Mouse (Mus musculus) hindbrain, embryonic 12.5 days (tissue): Measurements from ENCODE around the gene Aff3. TPM values are rescaled to one million over a fixed set of nuclear protein-coding genes. Genes with fewer than 3 reads are reported as not detected.

Experiments used
- ATAC-seq: fragments of 200-750 bp; cut with Nextera tagmentation; 2 replicates; pipeline ENCODE4 v1.8.0; 2017; ENCODE audit warnings: moderate TSS enrichment; ENCODE audit not compliant: low FRiP score
- H3K27ac ChIP-seq: fragments of 300-500 bp; sonication (generic); 2 replicates; pipeline ENCODE4 v1.5.1; 2016; ENCODE audit warnings: mild to moderate bottlenecking
- H3K27me3 ChIP-seq: fragments of 300-500 bp; sonication (generic); 2 replicates; pipeline ENCODE4 v1.6.1; 2016; ENCODE audit warnings: mild to moderate bottlenecking
- H3K36me3 ChIP-seq: fragments of 300-500 bp; sonication (generic); 2 replicates; pipeline ENCODE4 v1.6.1; 2016; ENCODE audit warnings: mild to moderate bottlenecking
- H3K4me1 ChIP-seq: fragments of 300-500 bp; sonication (generic); 2 replicates; pipeline ENCODE4 v1.6.1; 2016
- H3K4me2 ChIP-seq: fragments of 300-500 bp; sonication (generic); replicated peaks from 2 replicates; pipeline ENCODE4 v1.6.1; 2016; ENCODE audit warnings: mild to moderate bottlenecking
- H3K4me3 ChIP-seq: fragments of 300-500 bp; sonication (generic); 2 replicates; pipeline ENCODE4 v1.5.1; 2016; ENCODE audit warnings: mild to moderate bottlenecking
- H3K9ac ChIP-seq: fragments of 300-500 bp; sonication (generic); 2 replicates; pipeline ENCODE4 v1.6.1; 2016; ENCODE audit warnings: mild to moderate bottlenecking, moderate library complexity
- H3K9me3 ChIP-seq: fragments of 300-500 bp; sonication (generic); replicated peaks from 2 replicates; pipeline ENCODE4 v1.6.1; 2016; ENCODE audit warnings: mild to moderate bottlenecking
- WGBS: fragments of 180-500 bp; shearing (Covaris S2); methylation state at CpG from one replicate; pipeline ENCODE4 v1.1.7; 2016; 5-methylcytosine and 5-hydroxymethylcytosine counted together
- polyA plus RNA-seq: library from polyadenylated mRNA; unstranded; fragments of >200 nt; fragmentation: Nextera tagmentation; extraction: Ambion mirVana; gene quantifications from 2 replicates; pipeline ENCODE4 v1.2.1, GENCODE M21; 2016

Gene Aff3
- polyA plus RNA-seq, 1 experiment from 2014 or later, result 45.2 TPM

GRCm38 (mm10) chr1:38387438-38387837, 277.3 kb downstream of the Aff3 start:
- peaks cover 45% of the 10 kb centered on the region for H3K4me1 ChIP-seq
- WGBS, result 77% methylated on average over 9 of the region's 9 CpGs
- ATAC-seq, result no peak

GRCm38 (mm10) chr1:38384457-38385121, 280.2 kb downstream of the Aff3 start:
- ATAC-seq, result no peak

More at GRCm38 (mm10) chr1:38387438-38387837, 277.3 kb downstream of the Aff3 start:
- Histone ChIP-seq H3K9me3 (no peaks in the 10 kb centered on the region), H3K27me3 (no peaks in the 10 kb centered on the region), H3K4me2 (no peak overlapping the region), H3K27ac (no peak overlapping the region), H3K9ac (no peak overlapping the region), H3K36me3 (no peaks in the 10 kb centered on the region), H3K4me3 (no peak overlapping the region)

DNA sequence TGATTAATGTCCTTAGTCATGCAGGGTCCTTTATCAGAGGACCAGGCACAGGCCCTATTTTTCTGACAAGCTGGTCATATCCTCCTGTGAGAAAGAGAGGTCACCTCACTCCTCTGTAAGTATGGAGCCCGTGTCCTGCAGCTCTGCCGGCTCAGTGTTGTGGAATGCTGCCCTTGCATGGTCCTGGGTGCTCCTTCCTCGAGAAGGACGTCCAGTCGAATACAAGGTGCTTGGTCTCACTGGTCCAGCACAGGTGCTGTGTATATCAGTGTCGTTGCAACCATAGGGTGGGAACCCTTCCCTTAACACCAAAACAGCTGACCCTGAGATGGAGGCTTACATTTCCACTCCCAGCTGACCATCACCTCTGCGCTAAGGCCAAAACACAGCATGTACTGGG, 280.7 kb downstream of the Aff3 start:
- Histone ChIP-seq H3K4me3 (no peak overlapping the region), H3K9me3 (no peaks in the 10 kb centered on the region), H3K9ac (no peak overlapping the region), H3K27me3 (no peaks in the 10 kb centered on the region), H3K4me1 (peaks cover 23% of the 10 kb centered on the region), H3K4me2 (no peak overlapping the region), H3K27ac (0 out of 2 replicates have a peak overlapping the region, but pooled peaks have one; percentile 40), H3K36me3 (no peaks in the 10 kb centered on the region)
- ATAC-seq, result peak; percentile 32; the same call in 1 of the 2 replicates
- 85% methylated on average over 7 of the region's 7 CpGs for WGBS

More at GRCm38 (mm10) chr1:38384457-38385121, 280.2 kb downstream of the Aff3 start:
- no peaks in the 10 kb centered on the region for H3K9me3 ChIP-seq
- no peak overlapping the region for H3K9ac ChIP-seq
- no peaks in the 10 kb centered on the region for H3K27me3 ChIP-seq
- WGBS, result 25% methylated on average over 16 of the region's 16 CpGs
- no peak overlapping the region for H3K4me2 ChIP-seq
- H3K27ac ChIP-seq, result 0 out of 2 replicates have a peak overlapping the region, but pooled peaks have one; percentile 40
- H3K36me3 ChIP-seq, result no peaks in the 10 kb centered on the region
- H3K4me3 ChIP-seq, result no peak overlapping the region
- peaks cover 29% of the 10 kb centered on the region for H3K4me1 ChIP-seq

GRCm38 (mm10) chr1:38382683-38383082, 282.1 kb downstream of the Aff3 start:
- Histone ChIP-seq H3K9me3 (no peaks in the 10 kb centered on the region), H3K27ac (no peak overlapping the region), H3K9ac (no peak overlapping the region), H3K4me1 (peaks cover 16% of the 10 kb centered on the region), H3K27me3 (no peaks in the 10 kb centered on the region), H3K4me2 (no peak overlapping the region), H3K36me3 (no peaks in the 10 kb centered on the region), H3K4me3 (no peak overlapping the region)
- 80% methylated on average over 4 of the region's 4 CpGs for whole genome bisulfite sequencing
- no peak for ATAC-seq

DNA sequence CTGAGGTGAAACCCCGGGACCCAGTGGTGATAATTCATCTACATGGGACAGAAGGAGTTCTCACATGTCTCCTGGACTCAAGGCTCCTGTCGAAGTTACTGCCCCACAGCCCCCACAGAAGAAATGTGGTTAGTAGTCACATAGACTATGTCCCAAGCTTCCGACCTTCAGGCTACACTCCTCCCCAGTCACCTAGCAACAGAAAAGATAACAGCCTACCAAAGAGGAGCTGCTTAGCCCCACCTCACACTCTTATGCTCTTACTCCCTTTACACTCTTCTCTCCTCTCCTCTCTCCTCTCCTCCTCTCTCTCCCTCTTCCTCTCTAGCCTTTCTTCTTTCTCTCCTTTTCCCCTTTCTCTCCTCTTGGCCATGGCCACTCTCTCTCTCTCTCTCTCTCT, 286.8 kb downstream of the Aff3 start:
- 89% methylated on average over 3 of the region's 3 CpGs for WGBS
- H3K4me1 ChIP-seq, result peaks cover 3% of the 10 kb centered on the region; the same call in 1 of the 2 replicates
- ATAC-seq, result no peak

GRCm38 (mm10) chr1:38369166-38369565, 295.6 kb downstream of the Aff3 start:
- no peak overlapping the region for H3K4me3 ChIP-seq
- H3K9me3 ChIP-seq, result no peaks in the 10 kb centered on the region
- 63% methylated on average over 8 of the region's 8 CpGs for WGBS
- H3K36me3 ChIP-seq, result no peaks in the 10 kb centered on the region
- peaks cover 10% of the 10 kb centered on the region; the same call in 1 of the 2 replicates for H3K4me1 ChIP-seq
- H3K27me3 ChIP-seq, result no peaks in the 10 kb centered on the region
- H3K9ac ChIP-seq, result no peak overlapping the region
- no peak overlapping the region for H3K4me2 ChIP-seq
- H3K27ac ChIP-seq, result no peak overlapping the region
- ATAC-seq, result no peak

More for the DNA sequence above, 286.8 kb downstream of the Aff3 start:
- Histone ChIP-seq H3K9ac (no peak overlapping the region), H3K36me3 (no peaks in the 10 kb centered on the region), H3K4me3 (no peak overlapping the region), H3K9me3 (no peaks in the 10 kb centered on the region), H3K27ac (no peak overlapping the region), H3K27me3 (no peaks in the 10 kb centered on the region), H3K4me2 (no peak overlapping the region)

GRCm38 (mm10) chr1:38368081-38368689, 296.6 kb downstream of the Aff3 start:
- Histone ChIP-seq H3K27ac (no peak overlapping the region), H3K36me3 (no peaks in the 10 kb centered on the region), H3K9me3 (no peaks in the 10 kb centered on the region), H3K9ac (no peak overlapping the region), H3K4me1 (peaks cover 10% of the 10 kb centered on the region; the same call in 1 of the 2 replicates), H3K4me2 (no peak overlapping the region), H3K4me3 (no peak overlapping the region), H3K27me3 (no peaks in the 10 kb centered on the region)
- 87% methylated on average over 6 of the region's 6 CpGs for WGBS
- no peak for ATAC-seq

DNA sequence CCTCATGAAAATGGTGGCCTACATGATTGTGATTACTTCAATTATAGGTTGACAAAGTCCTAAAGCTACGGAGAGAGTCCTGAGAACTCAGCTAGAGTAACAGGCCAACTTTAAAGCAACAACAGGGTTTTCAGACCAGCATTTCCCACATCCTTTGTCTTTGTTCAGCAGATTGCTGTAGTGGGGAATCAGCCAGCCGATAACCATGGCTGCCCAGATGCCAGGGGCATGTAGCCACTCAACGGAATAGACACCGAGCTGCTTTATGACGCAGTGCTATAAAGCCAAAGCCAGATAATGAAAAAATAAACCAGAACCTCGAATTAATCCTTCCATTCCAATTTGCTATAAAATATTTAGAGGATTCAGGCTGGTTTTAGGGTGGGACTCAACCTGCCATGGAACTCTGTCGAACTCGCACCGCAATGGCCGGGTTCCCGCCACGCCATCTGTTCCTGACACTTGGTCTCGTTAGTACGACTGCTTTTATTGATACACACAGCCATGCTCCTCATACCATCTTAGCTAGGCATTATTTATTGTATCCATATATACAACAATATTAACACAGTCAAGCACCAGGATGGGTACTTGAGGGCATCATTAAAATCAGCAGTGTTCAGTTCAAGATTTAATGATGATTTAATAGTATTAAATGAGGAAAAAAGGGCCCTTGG, 297.2 kb downstream of the Aff3 start:
- WGBS, result 95% methylated on average over 14 of the region's 14 CpGs
- Histone ChIP-seq H3K36me3 (no peaks in the 10 kb centered on the region), H3K4me3 (no peak overlapping the region), H3K27ac (no peak overlapping the region), H3K27me3 (no peaks in the 10 kb centered on the region), H3K9ac (no peak overlapping the region), H3K9me3 (no peaks in the 10 kb centered on the region), H3K4me2 (no peak overlapping the region), H3K4me1 (peaks cover 10% of the 10 kb centered on the region; the same call in 1 of the 2 replicates)
- ATAC-seq, result no peak

DNA sequence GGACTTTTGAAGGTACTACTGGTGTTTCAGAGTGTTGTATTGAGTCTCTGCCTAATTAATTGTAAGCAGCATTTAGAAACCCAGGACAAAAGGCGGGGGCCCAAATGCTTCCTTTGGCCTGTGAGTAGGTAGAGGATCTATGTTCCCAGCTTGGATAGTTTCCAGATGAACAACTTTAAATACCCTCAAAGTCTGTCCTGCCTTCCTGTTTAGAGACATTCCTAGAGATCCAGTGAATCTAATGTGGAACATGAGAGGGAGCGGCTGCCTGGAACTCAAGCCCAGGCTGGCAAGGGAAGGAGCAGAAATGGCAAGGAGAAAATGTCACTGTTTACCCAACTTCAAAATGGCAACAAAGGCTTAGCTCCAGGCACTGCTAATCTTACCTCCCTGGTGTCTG, 300.9 kb downstream of the Aff3 start:
- Histone ChIP-seq H3K4me1 (0 out of 2 replicates have a peak, but pooled peaks cover 2% of the 10 kb centered on the region), H3K36me3 (no peaks in the 10 kb centered on the region), H3K9ac (no peak overlapping the region), H3K27me3 (no peaks in the 10 kb centered on the region), H3K4me3 (no peak overlapping the region), H3K9me3 (no peaks in the 10 kb centered on the region), H3K4me2 (no peak overlapping the region), H3K27ac (no peak overlapping the region)
- 75% methylated on average over 2 of the region's 2 CpGs for WGBS
- ATAC-seq, result no peak

DNA sequence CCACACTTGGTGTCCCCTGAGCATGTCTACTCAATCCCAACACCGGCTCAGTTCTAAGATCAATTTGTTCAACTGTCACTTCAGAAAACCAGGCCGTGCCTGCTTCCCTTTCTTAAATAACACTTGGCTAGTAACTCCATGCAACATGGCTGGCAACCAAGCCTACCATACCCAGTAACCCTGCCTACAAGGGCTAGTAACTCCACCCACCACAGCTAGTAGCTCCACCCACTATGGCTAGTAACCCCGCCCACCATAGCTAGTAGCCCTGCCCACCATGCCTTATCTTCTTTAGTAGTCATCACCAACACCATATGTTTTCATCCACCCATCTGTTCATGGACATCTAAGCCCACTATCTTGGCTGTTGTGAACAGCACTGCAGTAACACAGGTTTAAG, 302.5 kb downstream of the Aff3 start:
- ATAC-seq, result no peak
- WGBS, result 92% methylated on average over 3 of the region's 3 CpGs
- H3K27me3 ChIP-seq, result no peaks in the 10 kb centered on the region

DNA sequence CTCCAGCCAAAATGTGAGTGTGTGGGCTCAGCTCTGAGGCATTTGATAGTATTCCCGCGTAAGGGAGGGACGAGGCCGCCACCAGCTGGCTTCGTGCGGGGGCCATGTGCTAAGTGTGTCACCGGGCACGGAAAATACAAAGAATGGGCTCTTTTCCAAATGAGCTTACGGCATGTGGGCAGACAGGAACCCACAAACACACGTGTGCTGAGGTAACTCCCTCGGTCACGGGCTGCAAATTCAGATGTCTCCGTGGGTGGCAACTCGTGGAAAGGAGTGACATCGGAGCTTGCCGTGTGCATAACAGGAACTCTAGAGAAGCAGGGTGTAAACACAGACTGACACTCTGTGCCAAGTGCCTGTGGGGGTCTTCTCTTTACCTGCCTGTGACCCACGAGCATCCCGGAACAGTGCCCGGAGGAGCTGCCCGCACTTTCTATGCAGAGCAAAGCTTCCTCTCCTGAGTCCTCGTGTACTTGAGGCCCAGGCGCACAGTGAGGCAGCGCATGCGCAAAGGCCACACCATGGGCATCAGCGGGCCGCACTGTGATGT, 305.9 kb downstream of the Aff3 start:
- Histone ChIP-seq H3K9ac (no peak overlapping the region), H3K36me3 (no peaks in the 10 kb centered on the region), H3K9me3 (no peaks in the 10 kb centered on the region), H3K4me3 (no peak overlapping the region), H3K27ac (no peak overlapping the region), H3K4me1 (0 out of 2 replicates have a peak, but pooled peaks cover 2% of the 10 kb centered on the region), H3K4me2 (no peak overlapping the region), H3K27me3 (no peaks in the 10 kb centered on the region)
- no peak for ATAC-seq
- 89% methylated on average over 26 of the region's 26 CpGs for WGBS

More for the DNA sequence above, 302.5 kb downstream of the Aff3 start:
- Histone ChIP-seq H3K4me1 (0 out of 2 replicates have a peak, but pooled peaks cover 2% of the 10 kb centered on the region), H3K36me3 (no peaks in the 10 kb centered on the region), H3K4me3 (no peak overlapping the region), H3K9ac (no peak overlapping the region), H3K27ac (no peak overlapping the region), H3K4me2 (no peak overlapping the region), H3K9me3 (no peaks in the 10 kb centered on the region)
